Mouse (Mus musculus) E14TG2a.4 (cell line): ENCODE results near the gene Mgat4a.

Experiments
- CTCF ChIP-seq: conservative IDR thresholded peaks from 2 replicates; pipeline ENCODE4 v1.5.1; 2014; ENCODE audit warnings: low read length
- NANOG ChIP-seq: IDR thresholded peaks from 2 replicates; pipeline ENCODE4 v1.6.1; 2014; ENCODE audit warnings: borderline replicate concordance, low read length, mixed read lengths
- POU5F1 ChIP-seq: IDR thresholded peaks from 2 replicates; pipeline ENCODE4 v1.6.1; 2014; ENCODE audit warnings: low read length, borderline replicate concordance

DNA sequence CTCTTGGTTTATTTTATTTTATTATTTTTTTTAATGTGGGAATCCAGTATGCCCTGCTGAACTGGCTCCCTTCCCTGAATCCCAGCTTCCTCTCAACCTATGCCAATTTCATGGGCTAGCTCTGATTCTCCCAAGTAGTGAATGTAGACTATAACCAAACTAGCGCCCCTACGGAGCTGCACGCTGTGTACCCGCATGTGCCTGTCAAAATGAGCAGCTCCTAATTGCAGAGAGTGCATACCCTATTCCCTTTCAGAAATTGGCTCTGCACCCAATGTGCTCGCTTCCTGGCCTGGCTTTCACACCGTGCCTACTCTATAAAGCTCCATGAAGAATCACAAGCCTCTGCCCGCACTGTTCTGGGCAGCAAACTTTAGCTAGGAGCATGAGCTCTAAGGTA is 7.6 kb downstream of the Mgat4a start:
- TF ChIP-seq CTCF (no peak), NANOG (no peak), POU5F1 (no peak)
